Mouse (Mus musculus): Measurements from ENCODE around the gene Acap1. TPM values are rescaled to one million over a fixed set of nuclear protein-coding genes. Genes with fewer than 3 reads are reported as not detected.

Gene Acap1
- polyA plus RNA-seq, 1 experiment from 2014 or later = 2.1 TPM

DNA sequence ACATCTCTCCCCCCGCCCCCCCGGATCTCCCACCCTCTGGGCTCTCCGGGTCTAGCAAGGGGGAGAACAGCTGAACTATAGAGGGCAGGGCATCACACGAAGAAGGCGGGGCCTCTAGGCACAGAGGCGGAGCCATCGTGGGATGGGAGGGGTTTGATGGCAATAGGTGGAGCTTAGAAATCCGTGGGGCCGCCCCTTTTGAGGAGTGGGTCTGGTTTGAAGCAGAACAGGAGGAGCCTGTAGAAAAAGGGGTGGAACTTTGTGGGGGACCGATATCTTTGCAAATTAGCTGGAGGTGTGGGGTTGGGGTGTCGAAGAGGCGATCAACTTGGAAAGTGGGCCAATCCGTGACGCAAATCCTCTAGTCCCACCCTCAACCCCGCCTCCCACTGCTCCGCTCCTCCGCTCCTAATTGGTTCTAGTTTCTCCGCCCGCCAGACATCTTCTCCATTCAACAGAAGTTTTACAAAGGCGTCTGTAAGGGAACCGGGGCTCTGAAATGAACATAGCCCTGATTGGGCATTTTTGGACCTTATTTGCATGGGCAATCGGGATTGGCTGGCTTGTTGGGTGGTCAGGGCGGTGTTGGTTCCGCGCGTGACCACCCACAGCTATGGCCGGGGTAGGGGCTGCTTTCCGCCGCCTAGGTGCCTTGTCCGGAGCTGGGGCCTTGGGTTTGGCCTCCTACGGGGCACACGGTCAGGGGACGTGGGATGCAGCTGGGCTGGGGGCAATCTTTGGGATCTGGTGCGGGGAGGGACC lies 57.2 kb downstream of the Acap1 start, which contains the start of gene Tmem256:
Gene Tmem256, plus strand, starts transcription at position 563 of the 762 bp plus-strand sequence.
- H3K9ac ChIP-seq (ENCODE audit: low read length) = peak within 1 kb of the TSS; percentile 81
- peak; percentile 93 for ATAC-seq (ENCODE audit: low read depth)
- peaks cover 40% of the 10 kb centered on the region for H3K4me1 ChIP-seq (replicated peaks; ENCODE audit: control insufficient read depth, insufficient read depth, low read length)
- under 1% methylated on average over 34 of the region's 34 CpGs for WGBS
- H3K4me3 ChIP-seq (ENCODE audit: low read length) = peak within 1 kb of the TSS; percentile 62
- H3K36me3 ChIP-seq (ENCODE audit: control insufficient read depth, insufficient read depth, low read length) = peaks cover 2% of the 10 kb centered on the region; the same call in 1 of the 2 replicates
- H3K27ac ChIP-seq (ENCODE audit: low read length) = peak within 1 kb of the TSS; percentile 75
- H3K27me3 ChIP-seq (ENCODE audit: control insufficient read depth, insufficient read depth, low read depth, low read length) = peaks cover 15% of the 10 kb centered on the region
- H3K4me2 ChIP-seq (ENCODE audit: low read depth, low read length) = peak within 1 kb of the TSS; percentile 98
- no peaks in the 10 kb centered on the region for H3K9me3 ChIP-seq (ENCODE audit: control insufficient read depth, low read length)

DNA sequence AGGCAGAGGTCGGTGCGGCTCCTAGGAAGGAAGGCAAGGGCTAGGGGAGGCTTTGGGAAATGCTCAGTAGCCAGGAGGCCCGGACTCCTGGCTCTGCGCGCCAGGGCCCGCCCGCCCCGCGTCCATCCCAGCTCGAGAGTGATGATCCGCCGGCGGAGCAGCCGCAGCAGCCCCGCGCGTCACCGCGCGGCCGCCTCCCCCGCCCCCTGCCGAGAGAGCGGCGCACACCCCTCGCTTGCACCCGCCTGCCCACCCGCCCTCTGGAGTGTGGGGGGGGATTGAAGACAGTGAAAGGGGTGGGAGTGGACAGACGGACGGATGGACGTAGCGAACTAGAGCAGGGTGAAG lies 57.8 kb downstream of the Acap1 start, which contains the start of gene Nlgn2:
Gene Nlgn2, minus strand, starts transcription at position 181 of the 348 bp plus-strand sequence.
- H3K4me2 ChIP-seq (ENCODE audit: low read depth, low read length) = peak within 1 kb of the TSS; percentile 98
- H3K27ac ChIP-seq (ENCODE audit: low read length) = peak within 1 kb of the TSS; percentile 75

DNA sequence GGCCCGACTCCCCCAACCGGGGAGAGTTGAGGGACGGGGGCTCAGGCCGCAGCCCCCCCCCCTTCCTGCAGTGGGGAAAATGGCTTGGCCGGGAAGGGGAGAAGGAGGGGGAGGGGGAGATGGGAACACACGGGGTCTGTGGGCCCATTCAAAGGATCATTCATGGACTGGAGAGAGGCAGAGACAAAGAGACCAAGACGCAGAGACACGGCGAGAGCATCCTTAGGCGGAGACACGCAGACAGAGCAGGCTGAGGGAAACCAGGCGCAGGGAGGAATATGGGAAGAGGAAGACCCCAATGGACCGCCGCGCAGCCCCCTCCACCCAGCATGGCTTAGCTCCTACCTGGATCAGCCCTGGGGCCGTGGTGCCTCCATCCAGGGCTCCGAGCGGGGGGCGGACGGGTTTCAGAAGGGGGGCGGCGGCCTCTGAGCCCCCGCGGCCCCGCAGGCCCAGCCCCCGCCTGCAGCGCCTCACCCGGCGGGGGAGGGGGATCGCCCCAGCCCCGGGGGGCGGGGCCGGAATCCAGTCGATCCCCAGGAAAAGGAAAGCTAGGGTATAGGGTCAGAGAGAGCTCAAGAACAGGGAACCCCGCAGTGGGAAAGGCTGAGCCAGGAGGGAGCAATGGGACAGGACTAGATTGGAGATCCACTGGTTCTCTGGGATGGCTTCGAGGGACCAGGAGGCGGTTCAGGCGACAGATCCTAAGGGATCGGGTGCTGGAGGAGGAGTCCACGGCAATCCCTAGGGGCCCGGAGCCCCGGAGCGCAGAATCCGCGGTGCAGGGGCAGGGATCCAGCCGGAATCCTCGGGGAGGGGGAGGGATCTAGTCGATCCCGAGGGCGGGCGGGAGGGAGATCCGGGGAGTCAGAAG lies 58.4 kb downstream of the Acap1 start:
- peak overlapping the region; percentile 81 for H3K9ac ChIP-seq (ENCODE audit: low read length)
- WGBS = 2% methylated on average over 44 of the region's 52 CpGs
- no peaks in the 10 kb centered on the region for H3K9me3 ChIP-seq (ENCODE audit: control insufficient read depth, low read length)
- peak overlapping the region; percentile 62 for H3K4me3 ChIP-seq (ENCODE audit: low read length)
- H3K27ac ChIP-seq (ENCODE audit: low read length) = peak overlapping the region; percentile 75
- H3K36me3 ChIP-seq (ENCODE audit: control insufficient read depth, insufficient read depth, low read length) = peaks cover 2% of the 10 kb centered on the region; the same call in 1 of the 2 replicates
- H3K27me3 ChIP-seq (ENCODE audit: control insufficient read depth, insufficient read depth, low read depth, low read length) = peaks cover 15% of the 10 kb centered on the region
- peaks cover 40% of the 10 kb centered on the region for H3K4me1 ChIP-seq (replicated peaks; ENCODE audit: control insufficient read depth, insufficient read depth, low read length)
- ATAC-seq (ENCODE audit: low read depth) = 0 out of 2 replicates have a peak, but pooled peaks have one; percentile 0
- H3K4me2 ChIP-seq (ENCODE audit: low read depth, low read length) = peak overlapping the region; percentile 98

More for the DNA sequence above, 57.8 kb downstream of the Acap1 start, which contains the start of gene Nlgn2:
- peak; percentile 75 for ATAC-seq (ENCODE audit: low read depth)
- Histone ChIP-seq H3K9me3 (ENCODE audit: control insufficient read depth, low read length) (no peaks in the 10 kb centered on the region), H3K9ac (ENCODE audit: low read length) (peak within 1 kb of the TSS; percentile 81), H3K36me3 (ENCODE audit: control insufficient read depth, insufficient read depth, low read length) (peaks cover 2% of the 10 kb centered on the region; the same call in 1 of the 2 replicates), H3K27me3 (ENCODE audit: control insufficient read depth, insufficient read depth, low read depth, low read length) (peaks cover 15% of the 10 kb centered on the region), H3K4me1 (replicated peaks; ENCODE audit: control insufficient read depth, insufficient read depth, low read length) (peaks cover 40% of the 10 kb centered on the region), H3K4me3 (ENCODE audit: low read length) (peak within 1 kb of the TSS; percentile 62)
- WGBS = 1% methylated on average over 16 of the region's 32 CpGs

GRCm38 (mm10) chr11:69835966-69836335 lies 59.4 kb downstream of the Acap1 start:
- H3K9ac ChIP-seq (ENCODE audit: low read length) = no peak overlapping the region; the same call in 1 of the 2 replicates
- H3K27ac ChIP-seq (ENCODE audit: low read length) = no peak overlapping the region
- H3K36me3 ChIP-seq (ENCODE audit: control insufficient read depth, insufficient read depth, low read length) = peaks cover 2% of the 10 kb centered on the region; the same call in 1 of the 2 replicates
- peak overlapping the region; percentile 62 for H3K4me3 ChIP-seq (ENCODE audit: low read length)
- 14% methylated on average over 4 of the region's 4 CpGs for WGBS
- peak overlapping the region; percentile 98 for H3K4me2 ChIP-seq (ENCODE audit: low read depth, low read length)
- H3K9me3 ChIP-seq (ENCODE audit: control insufficient read depth, low read length) = no peaks in the 10 kb centered on the region
- H3K4me1 ChIP-seq (replicated peaks; ENCODE audit: control insufficient read depth, insufficient read depth, low read length) = peaks cover 40% of the 10 kb centered on the region
- ATAC-seq (ENCODE audit: low read depth) = no peak
- peaks cover 15% of the 10 kb centered on the region for H3K27me3 ChIP-seq (ENCODE audit: control insufficient read depth, insufficient read depth, low read depth, low read length)

GRCm38 (mm10) chr11:69835326-69835965 lies 59.9 kb downstream of the Acap1 start:
- WGBS = 24% methylated on average over 9 of the region's 9 CpGs
- ATAC-seq (ENCODE audit: low read depth) = no peak
- peak overlapping the region; percentile 4; the same call in 1 of the 2 replicates for H3K4me3 ChIP-seq (ENCODE audit: low read length)

DNA sequence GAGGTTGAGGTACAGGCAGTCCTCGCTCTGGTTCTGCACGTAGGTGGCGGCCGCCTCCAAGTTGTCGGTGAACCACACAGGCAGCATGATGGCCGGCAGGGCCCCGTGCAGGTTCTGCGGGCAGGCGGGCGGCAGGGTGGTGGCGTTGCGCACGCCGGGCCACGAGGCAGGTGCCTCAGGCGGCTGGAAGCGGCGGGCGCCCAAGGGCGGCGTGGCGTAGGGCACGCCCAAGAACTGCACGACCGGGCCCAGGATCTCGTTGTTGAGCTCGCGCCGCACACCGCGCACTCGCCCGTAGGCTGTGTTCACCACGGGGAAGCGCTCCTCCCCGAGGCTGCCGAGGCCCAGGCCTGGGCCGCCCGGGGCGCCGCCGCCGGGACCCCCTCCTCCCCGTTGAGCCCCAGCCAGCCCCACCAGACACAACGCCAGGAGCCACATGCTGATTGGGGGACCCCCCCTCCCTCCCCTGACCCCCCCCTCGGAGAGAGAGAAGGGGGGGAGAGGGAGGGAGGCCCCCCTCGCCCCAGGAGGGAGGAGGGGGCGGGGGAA lies 61.3 kb downstream of the Acap1 start:
- Histone ChIP-seq H3K27ac (ENCODE audit: low read length) (peak overlapping the region; percentile 36; the same call in 1 of the 2 replicates), H3K9me3 (ENCODE audit: control insufficient read depth, low read length) (no peaks in the 10 kb centered on the region), H3K9ac (ENCODE audit: low read length) (peak overlapping the region; percentile 76), H3K4me2 (ENCODE audit: low read depth, low read length) (peak overlapping the region; percentile 88), H3K4me3 (ENCODE audit: low read length) (peak overlapping the region; percentile 48), H3K36me3 (ENCODE audit: control insufficient read depth, insufficient read depth, low read length) (peaks cover 2% of the 10 kb centered on the region; the same call in 1 of the 2 replicates), H3K4me1 (replicated peaks; ENCODE audit: control insufficient read depth, insufficient read depth, low read length) (peaks cover 34% of the 10 kb centered on the region), H3K27me3 (ENCODE audit: control insufficient read depth, insufficient read depth, low read depth, low read length) (peaks cover 15% of the 10 kb centered on the region)
- 7% methylated on average over 41 of the region's 48 CpGs for WGBS
- no peak for ATAC-seq (ENCODE audit: low read depth)

More at GRCm38 (mm10) chr11:69835326-69835965, 59.9 kb downstream of the Acap1 start:
- Histone ChIP-seq H3K9ac (ENCODE audit: low read length) (no peak overlapping the region), H3K4me1 (replicated peaks; ENCODE audit: control insufficient read depth, insufficient read depth, low read length) (peaks cover 40% of the 10 kb centered on the region), H3K27me3 (ENCODE audit: control insufficient read depth, insufficient read depth, low read depth, low read length) (peaks cover 15% of the 10 kb centered on the region), H3K27ac (ENCODE audit: low read length) (no peak overlapping the region), H3K36me3 (ENCODE audit: control insufficient read depth, insufficient read depth, low read length) (peaks cover 2% of the 10 kb centered on the region; the same call in 1 of the 2 replicates), H3K9me3 (ENCODE audit: control insufficient read depth, low read length) (no peaks in the 10 kb centered on the region), H3K4me2 (ENCODE audit: low read depth, low read length) (peak overlapping the region; percentile 98)

DNA sequence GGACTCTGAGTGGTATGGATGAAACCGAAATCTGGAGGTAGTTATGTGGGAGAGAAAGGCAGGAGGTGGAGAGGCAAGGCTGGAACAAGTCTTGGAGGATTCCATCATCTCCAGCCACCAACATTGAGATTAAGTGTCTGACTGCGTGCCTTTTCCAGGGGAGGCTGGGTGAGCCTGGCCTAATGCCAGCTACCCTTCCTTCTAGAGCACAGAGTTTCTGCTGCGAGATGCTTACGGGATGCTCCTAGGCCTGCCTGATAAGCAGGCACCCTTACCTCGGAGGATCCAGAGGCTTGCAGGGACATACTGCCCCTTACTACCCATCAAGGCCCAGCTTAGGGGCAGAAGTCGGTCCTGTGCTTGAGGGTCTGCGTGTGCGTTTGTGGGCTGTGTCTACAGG lies 61.8 kb downstream of the Acap1 start:
- H3K4me2 ChIP-seq (ENCODE audit: low read depth, low read length) = peak overlapping the region; percentile 88
- peaks cover 15% of the 10 kb centered on the region for H3K27me3 ChIP-seq (ENCODE audit: control insufficient read depth, insufficient read depth, low read depth, low read length)
- H3K9me3 ChIP-seq (ENCODE audit: control insufficient read depth, low read length) = no peaks in the 10 kb centered on the region
- peaks cover 2% of the 10 kb centered on the region; the same call in 1 of the 2 replicates for H3K36me3 ChIP-seq (ENCODE audit: control insufficient read depth, insufficient read depth, low read length)
- H3K4me3 ChIP-seq (ENCODE audit: low read length) = peak overlapping the region; percentile 48
- WGBS = 52% methylated on average over 8 of the region's 8 CpGs
- peak overlapping the region; percentile 36; the same call in 1 of the 2 replicates for H3K27ac ChIP-seq (ENCODE audit: low read length)
- H3K9ac ChIP-seq (ENCODE audit: low read length) = peak overlapping the region; percentile 76
- peaks cover 33% of the 10 kb centered on the region for H3K4me1 ChIP-seq (replicated peaks; ENCODE audit: control insufficient read depth, insufficient read depth, low read length)
- ATAC-seq (ENCODE audit: low read depth) = no peak

Data from lung, embryonic 16.5 days (tissue).